In the genomic region with DNA sequence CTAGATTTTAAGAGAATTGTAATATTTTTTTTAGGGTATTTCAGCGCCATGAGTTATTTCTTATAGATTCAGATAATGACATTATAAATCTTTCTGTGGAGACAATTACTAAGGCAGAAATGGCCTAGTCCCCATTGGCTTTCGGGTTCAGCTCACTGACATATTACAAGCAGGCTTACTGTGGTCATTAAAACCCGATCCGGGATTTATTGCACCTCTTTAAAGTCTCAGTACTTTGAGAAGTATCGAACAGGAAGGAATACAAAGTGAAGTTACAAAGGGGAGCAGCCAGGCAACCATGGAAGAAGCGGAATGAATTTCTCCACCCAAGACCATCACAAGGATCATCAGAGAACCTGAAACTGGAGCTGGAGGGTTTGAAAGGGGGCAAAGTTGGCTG, we compare ENCODE assay signal across 24 mouse cellular contexts.
A peak's percentile ranks its signal among the peaks of the same experiment; 100 is the strongest.
DNase-seq lines count a peak whose midpoint lies in the region; ATAC-seq and TF ChIP-seq lines count a peak whose summit lies in the region.
"Had no signal": no experiment of that assay in that cellular context is flagged by ENCODE, and none has a peak within 500 bp of the region (broad histone marks: within the 10 kb centered on the region; RNA-seq: fewer than 3 reads in every experiment).

No protein-coding gene starts in this region.

- no peak for TF ChIP-seq POLR2A in limb, embryonic 14.5 days (IDR thresholded peaks at IDR 0.05; ENCODE audit: borderline replicate concordance, extremely low read depth, insufficient read depth, insufficient read length)

- H3K4me2 ChIP-seq in neural tube, embryonic 11.5 days (ENCODE audit: low read depth), result no peak overlapping the region
- no peak overlapping the region for H3K4me2 ChIP-seq in neural tube, embryonic 15.5 days
- H3K4me2 ChIP-seq in limb, embryonic 14.5 days (replicated peaks; ENCODE audit: low read depth, low read length, severe bottlenecking), result peak overlapping the region; percentile 19; the same call in 1 of the 2 replicates
- H3K4me2 ChIP-seq in liver, embryonic 12.5 days, result no peak overlapping the region
- H3K4me2 ChIP-seq: forebrain, embryonic 13.5 days; heart, embryonic 11.5 days; hindbrain, embryonic 12.5 days; lung, embryonic 15.5 days; midbrain, embryonic 11.5 days had no signal

- 25% methylated on average over 6 of the region's 6 CpGs for WGBS in neural tube, embryonic 11.5 days
- WGBS in neural tube, embryonic 15.5 days, result 14% methylated on average over 6 of the region's 6 CpGs
- WGBS in limb, embryonic 14.5 days, result 15% methylated on average over 6 of the region's 6 CpGs
- WGBS in liver, embryonic 12.5 days (ENCODE audit: insufficient replicate concordance), result 65% methylated on average over 6 of the region's 6 CpGs

- H3K9me3 ChIP-seq in neural tube, embryonic 11.5 days (ENCODE audit: control insufficient read depth, low read length), result no peaks in the 10 kb centered on the region
- 0 out of 2 replicates have a peak, but pooled peaks cover 5% of the 10 kb centered on the region for H3K9me3 ChIP-seq in neural tube, embryonic 15.5 days (replicated peaks)
- H3K9me3 ChIP-seq in limb, embryonic 14.5 days (ENCODE audit: control insufficient read depth, low read length), result no peaks in the 10 kb centered on the region
- H3K9me3 ChIP-seq in liver, embryonic 12.5 days (replicated peaks), result 0 out of 2 replicates have a peak, but pooled peaks cover 4% of the 10 kb centered on the region
- H3K9me3 ChIP-seq: forebrain, embryonic 13.5 days; hindbrain, embryonic 12.5 days; lung, embryonic 15.5 days had no signal

- no peaks in the 10 kb centered on the region for H3K27me3 ChIP-seq in neural tube, embryonic 11.5 days (ENCODE audit: control insufficient read depth, insufficient read depth, low read length)
- H3K27me3 ChIP-seq in neural tube, embryonic 15.5 days (replicated peaks), result no peaks in the 10 kb centered on the region
- H3K27me3 ChIP-seq in limb, embryonic 14.5 days (ENCODE audit: control insufficient read depth, insufficient read depth, low read length), result no peaks in the 10 kb centered on the region
- no peaks in the 10 kb centered on the region for H3K27me3 ChIP-seq in liver, embryonic 12.5 days (replicated peaks)
- H3K27me3 ChIP-seq: forebrain, embryonic 13.5 days; hindbrain, embryonic 12.5 days; lung, embryonic 15.5 days had no signal

- H3K36me3 ChIP-seq in neural tube, embryonic 11.5 days (ENCODE audit: control insufficient read depth, insufficient read depth, low read length), result no peaks in the 10 kb centered on the region
- H3K36me3 ChIP-seq in neural tube, embryonic 15.5 days, result no peaks in the 10 kb centered on the region
- H3K36me3 ChIP-seq in limb, embryonic 14.5 days (ENCODE audit: control insufficient read depth, insufficient read depth, low read length), result no peaks in the 10 kb centered on the region
- H3K36me3 ChIP-seq in liver, embryonic 12.5 days, result no peaks in the 10 kb centered on the region
- H3K36me3 ChIP-seq: hindbrain, embryonic 12.5 days; lung, embryonic 15.5 days had no signal

- no peak overlapping the region for H3K4me3 ChIP-seq in neural tube, embryonic 11.5 days (ENCODE audit: low read depth, low read length)
- H3K4me3 ChIP-seq in neural tube, embryonic 15.5 days (replicated peaks), result no peak overlapping the region
- no peak overlapping the region for H3K4me3 ChIP-seq in limb, embryonic 14.5 days (replicated peaks; ENCODE audit: low read length)
- H3K4me3 ChIP-seq in liver, embryonic 12.5 days, result no peak overlapping the region
- H3K4me3 ChIP-seq: forebrain, embryonic 13.5 days; hindbrain, embryonic 12.5 days; lung, embryonic 15.5 days had no signal

- H3K4me1 ChIP-seq in neural tube, embryonic 11.5 days (ENCODE audit: control insufficient read depth, insufficient read depth, low read length), result no peaks in the 10 kb centered on the region
- H3K4me1 ChIP-seq in neural tube, embryonic 15.5 days, result peaks cover 14% of the 10 kb centered on the region
- H3K4me1 ChIP-seq in limb, embryonic 14.5 days (ENCODE audit: control insufficient read depth, insufficient read depth, low read length), result peaks cover 15% of the 10 kb centered on the region
- no peaks in the 10 kb centered on the region for H3K4me1 ChIP-seq in liver, embryonic 12.5 days
- H3K4me1 ChIP-seq: forebrain, embryonic 13.5 days; hindbrain, embryonic 12.5 days; lung, embryonic 15.5 days had no signal

- no peak overlapping the region for H3K27ac ChIP-seq in neural tube, embryonic 11.5 days (ENCODE audit: low read depth, low read length)
- H3K27ac ChIP-seq in neural tube, embryonic 15.5 days (replicated peaks), result no peak overlapping the region
- no peak overlapping the region for H3K27ac ChIP-seq in limb, embryonic 14.5 days (replicated peaks; ENCODE audit: low read depth, low read length)
- no peak overlapping the region for H3K27ac ChIP-seq in liver, embryonic 12.5 days
- H3K27ac ChIP-seq: forebrain, embryonic 13.5 days; hindbrain, embryonic 12.5 days; hindbrain, postnatal 0 days; lung, embryonic 15.5 days had no signal

- ATAC-seq in neural tube, embryonic 11.5 days (ENCODE audit: insufficient read depth, low FRiP score, low TSS enrichment), result peak; percentile 45; the same call in 1 of the 2 replicates
- no peak for ATAC-seq in neural tube, embryonic 15.5 days (ENCODE audit: low FRiP score)
- ATAC-seq in limb, embryonic 14.5 days (ENCODE audit: low FRiP score, low read depth), result no peak
- no peak for ATAC-seq in liver, embryonic 12.5 days
- ATAC-seq: CD4-positive, CD25-positive, alpha-beta regulatory T cell, adult 4 months; forebrain, embryonic 13.5 days; hindbrain, postnatal 0 days; intestine, embryonic 16.5 days; midbrain, embryonic 16.5 days had no signal

- no peak for DNase-seq in neural tube, embryonic 11.5 days (ENCODE audit: low spot score)
- peak; percentile 57 for DNase-seq in hindlimb bud, embryonic 11.5 days (ENCODE audit: extremely low spot score, low read depth, low spot score)
- DNase-seq in limb, embryonic 14.5 days (ENCODE audit: low spot score), result peak; percentile 29
- DNase-seq in right cerebral cortex, adult 18-20 months, result no peak
- no peak for DNase-seq in layer of hippocampus, adult 18-20 months (ENCODE audit: low spot score in 2 of 2)
- DNase-seq: cerebellum, adult 11 months; cerebellum, adult 9-10 months; cerebellum, postnatal 36 days; heart, postnatal 36 days; kidney, adult 8-10 months; kidney, postnatal 10 days; thymus, adult 2 months; thymus, postnatal 36 days had no signal

- no peak overlapping the region for H3K9ac ChIP-seq in neural tube, embryonic 11.5 days (ENCODE audit: low read length)
- no peak overlapping the region for H3K9ac ChIP-seq in neural tube, embryonic 15.5 days (replicated peaks)
- H3K9ac ChIP-seq in limb, embryonic 14.5 days (ENCODE audit: low read depth, low read length, severe bottlenecking), result no peak overlapping the region
- H3K9ac ChIP-seq in liver, embryonic 12.5 days, result no peak overlapping the region
- H3K9ac ChIP-seq: forebrain, embryonic 13.5 days; hindbrain, embryonic 12.5 days; lung, embryonic 15.5 days had no signal

Comparison
In these comparisons a context has a peak if more than half of its experiments do, and no peak if none do; other contexts are left out.
1. DNase-seq: peak in hindlimb bud, embryonic 11.5 days (single experiment) and limb, embryonic 14.5 days (single experiment); none in neural tube, embryonic 11.5 days (single experiment), right cerebral cortex, adult 18-20 months (single experiment) and layer of hippocampus, adult 18-20 months (0 of 2).